Comparison of ENCODE assay signal across 20 mouse cellular contexts in the genomic region with DNA sequence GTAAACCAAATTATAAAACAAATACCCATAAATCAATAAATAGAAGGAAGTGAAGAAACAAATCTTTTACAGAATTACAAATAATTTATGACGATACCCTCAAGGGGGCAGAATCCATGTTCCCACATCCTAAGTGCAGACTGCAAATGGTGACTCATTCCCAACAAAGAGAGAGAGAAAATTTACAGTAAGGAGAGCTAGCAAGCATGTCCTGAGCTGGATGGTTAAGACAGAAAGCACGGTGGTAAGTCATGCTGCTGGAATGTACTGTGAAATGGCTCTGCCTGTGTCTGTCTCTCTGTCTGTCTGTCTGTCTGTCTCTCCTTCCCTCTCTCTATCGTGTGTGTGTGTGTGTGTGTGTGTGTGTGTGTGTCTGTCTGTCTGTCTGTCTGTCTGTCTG.
DNase-seq lines count a peak whose midpoint lies in the region; TF ChIP-seq lines count a peak whose summit lies in the region.
"Had no signal": no experiment of that assay in that cellular context is flagged by ENCODE, and none has a peak within 500 bp of the region (broad histone marks: within the 10 kb centered on the region; RNA-seq: fewer than 3 reads in every experiment).

No protein-coding gene starts in this region.

- TF ChIP-seq CTCF in layer of hippocampus, adult 2 months (conservative IDR thresholded peaks at IDR 0.05) = peak; percentile 11; the same call in 1 of the 2 replicates
- TF ChIP-seq CTCF in embryonic fibroblast, embryonic 13.5 days (IDR thresholded peaks at IDR 0.05; ENCODE audit: borderline replicate concordance, insufficient read depth, low read length) = no peak

- no peak for TF ChIP-seq POLR2A in embryonic fibroblast, embryonic 13.5 days (IDR thresholded peaks at IDR 0.05; ENCODE audit: low read depth, low read length)

- no peak overlapping the region for H3K4me3 ChIP-seq in layer of hippocampus, adult 2 months
- H3K4me3 ChIP-seq in embryonic fibroblast, embryonic 13.5 days (ENCODE audit: insufficient read depth, low read length) = no peak overlapping the region
- H3K4me3 ChIP-seq: embryonic facial prominence, embryonic 12.5 days; forebrain, embryonic 13.5 days; heart, embryonic 10.5 days; hindbrain, embryonic 12.5 days had no signal

- no peak for DNase-seq in layer of hippocampus, adult 2 months (ENCODE audit: low spot score in 2 of 2)
- DNase-seq in layer of hippocampus, adult 18-20 months (ENCODE audit: low spot score in 2 of 2) = no peak
- DNase-seq in NIH3T3 (ENCODE audit: low read depth) = peak; percentile 66
- DNase-seq in left cerebral cortex, postnatal 14 days (ENCODE audit: low spot score in 2 of 2) = no peak
- no peak for DNase-seq in spleen, postnatal 14 days (ENCODE audit: low spot score in 2 of 2)
- no peak for DNase-seq in frontal cortex, postnatal 14 days (ENCODE audit: low spot score in 2 of 2)
- DNase-seq: adrenal gland, adult 2 months; adrenal gland, postnatal 25 days; cerebellum, adult 2 months; cerebellum, postnatal 10 days; embryo, embryonic 11 days; forebrain, postnatal 0 days; heart, adult 18-20 months; heart, postnatal 10 days; heart, postnatal 4 days had no signal

- intact Hi-C loops in left cerebral cortex, postnatal 14 days (cut with DNase I) = loop anchor here (10.0 kb wide), 1 partner anchor 828 kb away; no protein-coding TSS in a partner anchor

- H3K27ac ChIP-seq in layer of hippocampus, adult 2 months = no peak overlapping the region
- peak overlapping the region; percentile 89 for H3K27ac ChIP-seq in embryonic fibroblast, embryonic 13.5 days (ENCODE audit: insufficient read depth, low read length)
- H3K27ac ChIP-seq: embryonic facial prominence, embryonic 12.5 days; forebrain, embryonic 13.5 days; heart, embryonic 10.5 days; hindbrain, embryonic 12.5 days had no signal

- H3K4me1 ChIP-seq in embryonic fibroblast, embryonic 13.5 days (ENCODE audit: control insufficient read depth, insufficient read depth, low read length) = peaks cover 7% of the 10 kb centered on the region
- H3K4me1 ChIP-seq: embryonic facial prominence, embryonic 12.5 days; forebrain, embryonic 13.5 days; heart, embryonic 10.5 days; hindbrain, embryonic 12.5 days had no signal
